Mouse (Mus musculus): Measurements from ENCODE around the gene Klf6.

- TF ChIP-seq CTCF (IDR thresholded peaks at IDR 0.05; ENCODE audit: borderline replicate concordance, insufficient read depth, low read length), result no peak
- TF ChIP-seq POLR2A (IDR thresholded peaks at IDR 0.05; ENCODE audit: low read depth, low read length), result peak; percentile 89
These were observed at the start of gene Klf6 for GRCm38 (mm10) chr13:5861157-5862002.
